27 mouse cellular contexts compared by ENCODE assay signal in the genomic region with DNA sequence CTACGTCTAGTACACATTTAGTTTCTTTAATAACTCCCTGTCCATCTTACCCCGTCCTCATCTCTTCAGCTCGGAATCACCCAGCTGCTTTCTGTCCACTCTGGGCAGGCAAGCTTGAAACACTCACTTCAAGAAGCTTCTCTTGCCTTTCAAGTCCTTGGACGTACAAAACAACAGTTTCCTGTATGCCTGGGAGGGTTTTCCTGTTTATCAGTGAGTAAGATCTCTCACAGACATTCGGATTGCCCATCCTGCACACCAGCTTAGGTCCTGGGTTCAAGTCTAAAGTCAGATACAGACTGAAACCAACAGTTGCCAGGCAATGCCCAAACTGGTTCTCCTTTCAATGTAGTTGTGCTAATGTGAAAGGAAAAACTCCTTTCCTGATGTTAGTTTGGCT. TPM values are rescaled to one million over a fixed set of nuclear protein-coding genes. Genes with fewer than 3 reads are reported as not detected.
A peak's percentile ranks its signal among the peaks of the same experiment; 100 is the strongest.
DNase-seq lines count a peak whose midpoint lies in the region; ATAC-seq and TF ChIP-seq lines count a peak whose summit lies in the region.
"Had no signal": no experiment of that assay in that cellular context is flagged by ENCODE, and none has a peak within 500 bp of the region (broad histone marks: within the 10 kb centered on the region; RNA-seq: fewer than 3 reads in every experiment).

No protein-coding gene starts in this region.

- no peak for TF ChIP-seq POLR2A in kidney, adult 2 months (IDR thresholded peaks at IDR 0.05; ENCODE audit: low read depth, low read length)

- peaks cover 35% of the 10 kb centered on the region for H3K4me1 ChIP-seq in kidney, adult 2 months (ENCODE audit: control insufficient read depth, insufficient read depth, low read length)
- H3K4me1 ChIP-seq in stomach, postnatal 0 days (replicated peaks; ENCODE audit: control insufficient read depth, insufficient read depth), result peaks cover 16% of the 10 kb centered on the region; the same call in 1 of the 2 replicates
- H3K4me1 ChIP-seq: forebrain, embryonic 15.5 days; limb, embryonic 12.5 days; midbrain, embryonic 15.5 days; neural tube, embryonic 12.5 days had no signal

- no peaks in the 10 kb centered on the region for H3K9me3 ChIP-seq in stomach, postnatal 0 days (ENCODE audit: control insufficient read depth, low read length)
- H3K9me3 ChIP-seq: embryonic facial prominence, embryonic 13.5 days; forebrain, embryonic 10.5 days; forebrain, embryonic 15.5 days; G1E; heart, embryonic 10.5 days; limb, embryonic 12.5 days; midbrain, embryonic 15.5 days; neural tube, embryonic 12.5 days had no signal

- no peak overlapping the region for H3K4me2 ChIP-seq in stomach, postnatal 0 days (replicated peaks; ENCODE audit: low read depth)
- H3K4me2 ChIP-seq: embryonic facial prominence, embryonic 13.5 days; forebrain, embryonic 15.5 days; hindbrain, embryonic 14.5 days; limb, embryonic 12.5 days; liver, embryonic 11.5 days; midbrain, embryonic 15.5 days; neural tube, embryonic 12.5 days had no signal

- TF ChIP-seq CTCF in kidney, adult 2 months (conservative IDR thresholded peaks at IDR 0.05; ENCODE audit: insufficient read depth, insufficient read length, low read depth, low read length), result no peak
- no peak for TF ChIP-seq CTCF in stomach, postnatal 0 days (IDR thresholded peaks at IDR 0.05; ENCODE audit: low read depth)

- peak; percentile 28 for ATAC-seq in inflammation-experienced regulatory T-cells, adult 6 months
- ATAC-seq in stomach, postnatal 0 days (ENCODE audit: low FRiP score, low TSS enrichment), result no peak
- ATAC-seq: forebrain, embryonic 15.5 days; liver, postnatal 0 days; midbrain, embryonic 15.5 days had no signal

- peak overlapping the region; percentile 36; the same call in 1 of the 2 replicates for H3K27ac ChIP-seq in kidney, adult 2 months (ENCODE audit: insufficient read depth, low read depth, low read length)
- peak overlapping the region; percentile 53 for H3K27ac ChIP-seq in stomach, postnatal 0 days (replicated peaks)
- H3K27ac ChIP-seq: embryonic facial prominence, embryonic 13.5 days; forebrain, embryonic 10.5 days; forebrain, embryonic 15.5 days; heart, embryonic 10.5 days; hindbrain, embryonic 14.5 days; limb, embryonic 12.5 days; midbrain, embryonic 15.5 days; neural tube, embryonic 12.5 days had no signal

- no peaks in the 10 kb centered on the region for H3K36me3 ChIP-seq in kidney, adult 2 months (ENCODE audit: control insufficient read depth, insufficient read depth, low read length)
- H3K36me3 ChIP-seq in stomach, postnatal 0 days (ENCODE audit: control insufficient read depth, insufficient read depth, low read length), result 0 out of 2 replicates have a peak, but pooled peaks cover 2% of the 10 kb centered on the region
- H3K36me3 ChIP-seq: embryonic facial prominence, embryonic 13.5 days; forebrain, embryonic 10.5 days; forebrain, embryonic 15.5 days; heart, embryonic 10.5 days; limb, embryonic 12.5 days; midbrain, embryonic 15.5 days; neural tube, embryonic 12.5 days had no signal

- DNase-seq in kidney, adult 2 months, result no peak
- DNase-seq in kidney, adult 8-10 months, result no peak
- DNase-seq in lung, postnatal 10 days, result peak; percentile 36
- no peak for DNase-seq in lung, postnatal 36 days
- no peak for DNase-seq in stomach, postnatal 0 days (ENCODE audit: low spot score)
- DNase-seq in left cerebral cortex, postnatal 14 days (ENCODE audit: low spot score in 2 of 2), result no peak
- DNase-seq in layer of hippocampus, postnatal 10 days (ENCODE audit: low spot score in 2 of 2), result no peak
- DNase-seq: adrenal gland, postnatal 14 days; cerebellum, adult 11-12 months; cerebellum, postnatal 10 days; kidney, adult 9 months; kidney, postnatal 10 days; layer of hippocampus, adult 9-11 months; liver, postnatal 0 days; right cerebral cortex, adult 18-20 months; thymus, postnatal 14 days had no signal

- no peak overlapping the region for H3K4me3 ChIP-seq in kidney, adult 2 months (ENCODE audit: insufficient read depth, low read depth, low read length)
- H3K4me3 ChIP-seq in stomach, postnatal 0 days (ENCODE audit: low read depth, low read length), result no peak overlapping the region
- H3K4me3 ChIP-seq: embryonic facial prominence, embryonic 13.5 days; forebrain, embryonic 10.5 days; forebrain, embryonic 15.5 days; heart, embryonic 10.5 days; limb, embryonic 12.5 days; midbrain, embryonic 15.5 days; neural tube, embryonic 12.5 days had no signal

- TF ChIP-seq EP300 in stomach, postnatal 0 days (optimal IDR thresholded peaks at IDR 0.05), result no peak

- no peak overlapping the region for H3K9ac ChIP-seq in stomach, postnatal 0 days (ENCODE audit: low read length)
- H3K9ac ChIP-seq: embryonic facial prominence, embryonic 13.5 days; forebrain, embryonic 15.5 days; hindbrain, embryonic 14.5 days; limb, embryonic 12.5 days; liver, postnatal 0 days; midbrain, embryonic 15.5 days; neural tube, embryonic 12.5 days had no signal

- intact Hi-C loops in left cerebral cortex, postnatal 14 days (cut with DNase I), result no loop called here

- H3K27me3 ChIP-seq in kidney, adult 2 months (replicated peaks; ENCODE audit: control insufficient read depth, insufficient read depth, low read length), result no peaks in the 10 kb centered on the region
- H3K27me3 ChIP-seq in stomach, postnatal 0 days (ENCODE audit: control insufficient read depth, insufficient read depth, low read length), result no peaks in the 10 kb centered on the region
- H3K27me3 ChIP-seq: embryonic facial prominence, embryonic 13.5 days; forebrain, embryonic 15.5 days; midbrain, embryonic 15.5 days; neural tube, embryonic 12.5 days had no signal

- 55% methylated on average over 5 of the region's 5 CpGs for whole genome bisulfite sequencing in kidney, adult 2 months
- 43% methylated on average over 5 of the region's 5 CpGs for WGBS in stomach, postnatal 0 days

RNA-seq across cellular contexts. Expression of a gene that starts 23.1 kb away (rescaled TPM):
- 17.1 and 21.2 TPM in 2 replicates for polyA plus RNA-seq in kidney, adult 2 months (2012; rRNA removed)
- 10 to 100 TPM; 78.0 to 94.8 (median 90.1) TPM for polyA plus RNA-seq in inflammation-experienced regulatory T-cells, adult 6 months (2017; shearing (Covaris generic))
- polyA plus RNA-seq in stomach, postnatal 0 days (2015; fragmentation: Nextera tagmentation; extraction: Ambion mirVana), result 36.0 and 44.6 TPM in 2 replicates
- total RNA-seq in left cerebral cortex, postnatal 14 days (2021), result 100 to 1,000 TPM; 145 to 173 TPM
- total RNA-seq in layer of hippocampus, postnatal 10 days (2021), result 100 to 1,000 TPM; 109 to 112 TPM
